Mouse (Mus musculus): ENCODE results near the gene Smyd3.

- TF ChIP-seq CTCF (IDR thresholded peaks at IDR 0.05; ENCODE audit: borderline replicate concordance, control insufficient read depth, extremely low read depth, insufficient read depth, low read length, poor library complexity) (no peak), POLR2A (IDR thresholded peaks at IDR 0.05; ENCODE audit: control insufficient read depth, extremely low read depth, insufficient read depth, low read length, poor library complexity) (no peak)
Observed at GRCm38 (mm10) chr1:179302446-179303230, 215.2 kb downstream of the Smyd3 start.

All from thymus, adult 2 months (tissue).